Mouse (Mus musculus): ENCODE measurements around the gene Tiam2. TPM values are rescaled to one million over a fixed set of nuclear protein-coding genes. Genes with fewer than 3 reads are reported as not detected.

Gene Tiam2
- polyA plus RNA-seq (2012; rRNA removed) = 3.0 and 5.5 TPM in 2 replicates

GRCm38 (mm10) chr17:3326148-3326902 lies at the start of gene Tiam2:
Gene Tiam2, plus strand, starts transcription at chr17:3326573.

GRCm38 (mm10) chr17:3532254-3532653 lies 205.9 kb downstream of the Tiam2 start, which contains the start of gene Cldn20:
Gene Cldn20, plus strand, starts transcription at chr17:3532554.

GRCm38 (mm10) chr17:3557331-3558311 lies 231.2 kb downstream of the Tiam2 start, which contains the start of gene Tfb1m:
Gene Tfb1m, minus strand, starts transcription at chr17:3557781.

Other genes with a start within 250 kb of the Tiam2 start
- 32.3 and 40.7 TPM in 2 replicates for gene Scaf8, start 211.6 kb upstream of the Tiam2 start, polyA plus RNA-seq (2012; rRNA removed)
- 0.10 TPM in 1 of 2 replicates, not detected in the other for gene Cldn20, start 206.0 kb downstream of the Tiam2 start, polyA plus RNA-seq (2012; rRNA removed)
- gene Tfb1m, start 231.2 kb downstream of the Tiam2 start, polyA plus RNA-seq (2012; rRNA removed) = 16.8 and 19.5 TPM in 2 replicates

Measured in central nervous system, embryonic 11.5 days (tissue).